Mouse (Mus musculus) kidney, adult 2 months (tissue): ENCODE data around the gene Fdxacb1.

ENCODE experiments used
- CTCF ChIP-seq: fragments of 200-500 bp; conservative IDR thresholded peaks from 2 replicates; pipeline ENCODE4 v1.5.1; 2011; ENCODE audit warnings: low read depth, mild to moderate bottlenecking, control low read depth, low read length, moderate library complexity, mixed read lengths; ENCODE audit not compliant: insufficient read depth, insufficient read length
- POLR2A ChIP-seq: fragments of 200-500 bp; IDR thresholded peaks from one replicate; pipeline ENCODE4 v1.6.1; 2011; ENCODE audit warnings: low read depth, low read length, control low read depth

- TF ChIP-seq POLR2A, result no peak
- peak; percentile 51 for TF ChIP-seq CTCF
Measured at GRCm38 (mm10) chr9:50746214-50746677, 21.8 kb upstream of the Fdxacb1 start, which contains the start of gene 2310030G06Rik.
